Mouse (Mus musculus) kidney, embryonic 15.5 days (tissue): ENCODE measurements around the gene Ntn1. TPM values are rescaled to one million over a fixed set of nuclear protein-coding genes. Genes with fewer than 3 reads are reported as not detected.
A peak's percentile ranks its signal among the peaks of the same experiment; 100 is the strongest.

Experiments used
- ATAC-seq: fragments of 200-750 bp; cut with Nextera tagmentation; replicated peaks from 2 replicates; pipeline ENCODE4 v1.8.0; 2017; ENCODE audit warnings: moderate TSS enrichment; ENCODE audit not compliant: low FRiP score
- H3K27ac ChIP-seq: fragments of 300-500 bp; sonication (generic); 2 replicates; pipeline ENCODE4 v1.5.1; 2015; ENCODE audit warnings: mild to moderate bottlenecking, inconsistent platforms
- H3K27me3 ChIP-seq: fragments of 300-500 bp; sonication (generic); 2 replicates; pipeline ENCODE4 v1.6.1; 2015; ENCODE audit warnings: inconsistent platforms
- H3K36me3 ChIP-seq: fragments of 300-500 bp; sonication (generic); 2 replicates; pipeline ENCODE4 v1.6.1; 2015; ENCODE audit warnings: inconsistent platforms
- H3K4me1 ChIP-seq: fragments of 300-500 bp; sonication (generic); 2 replicates; pipeline ENCODE4 v1.6.1; 2015; ENCODE audit warnings: inconsistent platforms
- H3K4me2 ChIP-seq: fragments of 300-500 bp; sonication (generic); 2 replicates; pipeline ENCODE4 v1.6.1; 2015; ENCODE audit warnings: moderate library complexity, mild to moderate bottlenecking, inconsistent platforms
- H3K4me3 ChIP-seq: fragments of 300-500 bp; sonication (generic); replicated peaks from 2 replicates; pipeline ENCODE4 v1.5.1; 2015; ENCODE audit warnings: mild to moderate bottlenecking, inconsistent platforms
- H3K9ac ChIP-seq: fragments of 300-500 bp; sonication (generic); 2 replicates; pipeline ENCODE4 v1.6.1; 2015; ENCODE audit warnings: mild to moderate bottlenecking, inconsistent platforms
- H3K9me3 ChIP-seq: fragments of 300-500 bp; sonication (generic); replicated peaks from 2 replicates; pipeline ENCODE4 v1.6.1; 2016; ENCODE audit warnings: inconsistent platforms
- WGBS: fragments of 180-500 bp; shearing (Covaris S2); methylation state at CpG from one replicate; pipeline ENCODE4 v1.1.7; 2015; ENCODE audit warnings: mixed read lengths; 5-methylcytosine and 5-hydroxymethylcytosine counted together
- polyA plus RNA-seq: library from polyadenylated mRNA; unstranded; fragments of >200 nt; fragmentation: Nextera tagmentation; extraction: Ambion mirVana; gene quantifications from 2 replicates; pipeline ENCODE4 v1.2.1, GENCODE M21; 2015

Ntn1 gene
- 16.5 and 16.9 TPM in 2 replicates for polyA plus RNA-seq

GRCm38 (mm10) chr11:68400727-68401219, at the start of gene Ntn1:
TSS of gene Ntn1 (minus strand) at chr11:68400823.
- Histone ChIP-seq H3K27me3 (peaks cover 79% of the 10 kb centered on the region), H3K9me3 (no peaks in the 10 kb centered on the region), H3K4me1 (peaks cover 22% of the 10 kb centered on the region), H3K4me2 (peak within 1 kb of the TSS; percentile 98), H3K9ac (peak within 1 kb of the TSS; percentile 41), H3K36me3 (no peaks in the 10 kb centered on the region), H3K4me3 (peak within 1 kb of the TSS; percentile 56), H3K27ac (no peak within 1 kb of the TSS)
- 9% methylated on average over 11 of the region's 11 CpGs for WGBS
- no peak for ATAC-seq

GRCm38 (mm10) chr11:68448356-68448755, 47.7 kb upstream of the Ntn1 start:
- no peak overlapping the region for H3K4me3 ChIP-seq
- H3K9ac ChIP-seq: no peak overlapping the region
- H3K9me3 ChIP-seq: no peaks in the 10 kb centered on the region
- WGBS: 82% methylated on average over 7 of the region's 7 CpGs
- no peak overlapping the region for H3K4me2 ChIP-seq
- H3K27me3 ChIP-seq: no peaks in the 10 kb centered on the region
- ATAC-seq: no peak
- H3K36me3 ChIP-seq: no peaks in the 10 kb centered on the region
- no peak overlapping the region for H3K27ac ChIP-seq
- H3K4me1 ChIP-seq: peaks cover 12% of the 10 kb centered on the region

- no peaks in the 10 kb centered on the region for H3K9me3 ChIP-seq
- H3K36me3 ChIP-seq: no peaks in the 10 kb centered on the region
- ATAC-seq: no peak
- H3K27ac ChIP-seq: no peak overlapping the region
- no peak overlapping the region for H3K4me2 ChIP-seq
- peaks cover 12% of the 10 kb centered on the region for H3K4me1 ChIP-seq
- H3K27me3 ChIP-seq: no peaks in the 10 kb centered on the region
- no peak overlapping the region for H3K9ac ChIP-seq
- no peak overlapping the region for H3K4me3 ChIP-seq
- 84% methylated on average over 2 of the region's 2 CpGs for WGBS
These were observed 46.6 kb upstream of the Ntn1 start for GRCm38 (mm10) chr11:68447242-68447641.

GRCm38 (mm10) chr11:68446547-68446946, 45.9 kb upstream of the Ntn1 start:
- no peak overlapping the region for H3K27ac ChIP-seq
- no peak overlapping the region for H3K4me2 ChIP-seq
- H3K36me3 ChIP-seq: no peaks in the 10 kb centered on the region
- peaks cover 12% of the 10 kb centered on the region for H3K4me1 ChIP-seq
- H3K9me3 ChIP-seq: no peaks in the 10 kb centered on the region
- ATAC-seq: no peak
- H3K27me3 ChIP-seq: no peaks in the 10 kb centered on the region
- H3K4me3 ChIP-seq: no peak overlapping the region
- H3K9ac ChIP-seq: no peak overlapping the region
- 87% methylated on average over 4 of the region's 4 CpGs for WGBS

GRCm38 (mm10) chr11:68445901-68446300, 45.3 kb upstream of the Ntn1 start:
- Histone ChIP-seq H3K36me3 (no peaks in the 10 kb centered on the region), H3K4me2 (no peak overlapping the region), H3K4me3 (no peak overlapping the region), H3K9me3 (no peaks in the 10 kb centered on the region), H3K4me1 (peaks cover 6% of the 10 kb centered on the region), H3K27ac (no peak overlapping the region), H3K9ac (no peak overlapping the region), H3K27me3 (no peaks in the 10 kb centered on the region)
- WGBS: 88% methylated on average over 4 of the region's 4 CpGs
- ATAC-seq: no peak

- no peak overlapping the region for H3K4me2 ChIP-seq
- WGBS: 70% methylated on average over 12 of the region's 12 CpGs
- no peaks in the 10 kb centered on the region for H3K27me3 ChIP-seq
- ATAC-seq: no peak
- H3K9me3 ChIP-seq: no peaks in the 10 kb centered on the region
- no peaks in the 10 kb centered on the region for H3K36me3 ChIP-seq
- H3K27ac ChIP-seq: no peak overlapping the region
- H3K4me3 ChIP-seq: no peak overlapping the region
- no peak overlapping the region for H3K9ac ChIP-seq
- no peaks in the 10 kb centered on the region for H3K4me1 ChIP-seq
These were observed 42.5 kb upstream of the Ntn1 start for GRCm38 (mm10) chr11:68442983-68443638.

GRCm38 (mm10) chr11:68442346-68442745, 41.7 kb upstream of the Ntn1 start:
- Histone ChIP-seq H3K9ac (no peak overlapping the region), H3K27me3 (no peaks in the 10 kb centered on the region), H3K4me3 (no peak overlapping the region), H3K36me3 (no peaks in the 10 kb centered on the region), H3K9me3 (no peaks in the 10 kb centered on the region), H3K27ac (no peak overlapping the region), H3K4me1 (no peaks in the 10 kb centered on the region), H3K4me2 (no peak overlapping the region)
- WGBS: 74% methylated on average over 8 of the region's 8 CpGs
- ATAC-seq: no peak

GRCm38 (mm10) chr11:68440965-68441364, 40.3 kb upstream of the Ntn1 start:
- Histone ChIP-seq H3K27ac (no peak overlapping the region), H3K9ac (no peak overlapping the region), H3K4me2 (no peak overlapping the region), H3K4me1 (no peaks in the 10 kb centered on the region), H3K27me3 (no peaks in the 10 kb centered on the region), H3K9me3 (no peaks in the 10 kb centered on the region), H3K36me3 (no peaks in the 10 kb centered on the region), H3K4me3 (no peak overlapping the region)
- no peak for ATAC-seq
- WGBS: 70% methylated on average over 5 of the region's 5 CpGs

GRCm38 (mm10) chr11:68440100-68440499, 39.5 kb upstream of the Ntn1 start:
- Histone ChIP-seq H3K9ac (no peak overlapping the region), H3K4me1 (no peaks in the 10 kb centered on the region), H3K27me3 (no peaks in the 10 kb centered on the region), H3K9me3 (no peaks in the 10 kb centered on the region), H3K27ac (no peak overlapping the region), H3K4me2 (no peak overlapping the region), H3K4me3 (no peak overlapping the region), H3K36me3 (no peaks in the 10 kb centered on the region)
- no peak for ATAC-seq
- WGBS: 78% methylated on average over 9 of the region's 9 CpGs

GRCm38 (mm10) chr11:68436376-68436775, 35.8 kb upstream of the Ntn1 start:
- peaks cover 11% of the 10 kb centered on the region for H3K4me1 ChIP-seq
- no peak for ATAC-seq
- H3K9ac ChIP-seq: no peak overlapping the region
- 86% methylated on average over 5 of the region's 5 CpGs for WGBS
- peaks cover 13% of the 10 kb centered on the region for H3K27me3 ChIP-seq
- no peak overlapping the region for H3K4me2 ChIP-seq
- no peaks in the 10 kb centered on the region for H3K36me3 ChIP-seq
- H3K4me3 ChIP-seq: no peak overlapping the region
- H3K27ac ChIP-seq: no peak overlapping the region
- H3K9me3 ChIP-seq: no peaks in the 10 kb centered on the region

GRCm38 (mm10) chr11:68435601-68436000, 35.0 kb upstream of the Ntn1 start:
- Histone ChIP-seq H3K4me1 (peaks cover 11% of the 10 kb centered on the region), H3K9ac (no peak overlapping the region), H3K9me3 (no peaks in the 10 kb centered on the region), H3K4me2 (no peak overlapping the region), H3K27me3 (peaks cover 13% of the 10 kb centered on the region), H3K36me3 (no peaks in the 10 kb centered on the region), H3K27ac (no peak overlapping the region), H3K4me3 (no peak overlapping the region)
- 87% methylated on average over 4 of the region's 4 CpGs for WGBS
- no peak for ATAC-seq

GRCm38 (mm10) chr11:68434697-68435096, 34.1 kb upstream of the Ntn1 start:
- peaks cover 20% of the 10 kb centered on the region for H3K27me3 ChIP-seq
- H3K4me2 ChIP-seq: no peak overlapping the region
- H3K9me3 ChIP-seq: no peaks in the 10 kb centered on the region
- ATAC-seq: no peak
- no peaks in the 10 kb centered on the region for H3K36me3 ChIP-seq
- H3K4me3 ChIP-seq: no peak overlapping the region
- 80% methylated on average over 2 of the region's 2 CpGs for WGBS
- H3K4me1 ChIP-seq: peaks cover 11% of the 10 kb centered on the region
- no peak overlapping the region for H3K27ac ChIP-seq
- no peak overlapping the region for H3K9ac ChIP-seq

- no peak for ATAC-seq
- Histone ChIP-seq H3K4me3 (no peak overlapping the region), H3K4me2 (no peak overlapping the region), H3K9me3 (no peaks in the 10 kb centered on the region), H3K27ac (no peak overlapping the region), H3K9ac (no peak overlapping the region), H3K36me3 (no peaks in the 10 kb centered on the region), H3K4me1 (peaks cover 11% of the 10 kb centered on the region), H3K27me3 (peaks cover 20% of the 10 kb centered on the region)
- WGBS: 84% methylated on average over 5 of the region's 5 CpGs
These were observed 32.9 kb upstream of the Ntn1 start for GRCm38 (mm10) chr11:68433534-68433933.
